Mouse (Mus musculus) fibroblast of lung, adult 2 months (primary cell): ENCODE data around the gene Psmb5.

ENCODE experiments used
- DNase-seq: peaks from one replicate; pipeline ENCODE4 v3.0.0-alpha.2; 2011; ENCODE audit warnings: low read depth

The Psmb5 gene

GRCm38 (mm10) chr14:54617897-54618365 lies at the start of gene Psmb5:
Psmb5 (minus strand) TSS chr14:54618022.
- DNase-seq: peak; percentile 86

DNA sequence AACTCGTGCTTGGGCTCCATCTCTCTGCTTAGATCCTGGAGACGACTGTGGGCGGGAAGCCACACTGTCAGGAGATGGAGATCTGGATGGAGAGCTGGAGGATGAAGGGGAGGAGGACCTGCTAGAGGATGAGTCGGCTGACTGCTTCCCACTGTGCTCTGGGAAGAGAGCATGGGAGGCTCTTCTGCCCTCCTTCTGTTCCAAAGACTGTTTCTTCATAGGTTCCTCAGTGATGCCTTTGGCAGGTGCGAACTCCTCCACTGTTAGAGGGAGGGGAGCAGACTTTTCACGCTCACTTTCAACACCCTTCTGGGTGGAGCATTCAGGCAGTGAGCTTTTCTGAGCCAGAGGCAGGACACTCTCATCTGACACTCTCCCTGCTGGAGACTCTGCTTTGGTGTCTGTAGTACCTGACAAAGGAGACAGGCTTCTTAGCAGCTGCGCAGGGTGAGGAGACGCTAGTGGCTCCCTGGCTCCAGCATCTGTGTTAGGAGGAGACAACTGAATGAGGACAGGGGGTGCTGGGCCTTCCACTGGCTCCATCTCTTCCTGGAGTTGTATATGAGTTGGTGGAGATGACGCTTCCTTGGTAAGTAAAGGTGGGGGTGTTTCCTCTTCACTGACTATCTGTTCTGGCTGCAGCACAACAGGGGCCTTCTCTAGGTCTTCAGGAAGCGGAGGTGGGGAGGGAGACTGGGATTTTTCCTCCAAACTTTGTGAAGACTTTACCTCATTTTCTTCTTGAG lies 46.8 kb upstream of the Psmb5 start:
- no peak for DNase-seq

- no peak for DNase-seq
These were observed 42.2 kb upstream of the Psmb5 start for GRCm38 (mm10) chr14:54660009-54660408.

DNA sequence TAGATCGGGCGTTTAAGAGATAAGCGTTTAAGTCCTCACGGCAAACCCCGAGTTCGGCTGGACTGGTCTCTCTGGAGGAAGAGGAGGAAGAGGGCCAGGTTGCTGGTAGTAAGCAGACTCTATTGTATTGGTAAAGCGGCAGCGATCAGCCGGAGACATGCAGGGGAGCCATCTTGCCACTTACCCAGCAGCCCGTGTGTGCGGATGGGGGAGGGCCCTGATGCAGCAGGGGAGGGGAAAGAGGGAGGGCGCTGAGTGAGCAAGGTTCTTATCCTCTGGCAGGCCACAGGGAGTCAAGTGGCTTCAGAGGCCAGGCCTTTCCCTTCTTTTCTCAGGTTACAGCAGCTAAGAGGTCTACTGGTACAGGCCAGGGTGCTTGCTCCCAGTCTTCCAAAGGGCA lies 35.7 kb upstream of the Psmb5 start:
- DNase-seq: peak; percentile 83

- no peak for DNase-seq
These were observed 35.0 kb upstream of the Psmb5 start for GRCm38 (mm10) chr14:54652787-54653186.

- no peak for DNase-seq
These were observed 33.7 kb upstream of the Psmb5 start for GRCm38 (mm10) chr14:54651556-54651955.

- DNase-seq: peak; percentile 73
These were observed 33.0 kb upstream of the Psmb5 start for GRCm38 (mm10) chr14:54650621-54651454.

DNA sequence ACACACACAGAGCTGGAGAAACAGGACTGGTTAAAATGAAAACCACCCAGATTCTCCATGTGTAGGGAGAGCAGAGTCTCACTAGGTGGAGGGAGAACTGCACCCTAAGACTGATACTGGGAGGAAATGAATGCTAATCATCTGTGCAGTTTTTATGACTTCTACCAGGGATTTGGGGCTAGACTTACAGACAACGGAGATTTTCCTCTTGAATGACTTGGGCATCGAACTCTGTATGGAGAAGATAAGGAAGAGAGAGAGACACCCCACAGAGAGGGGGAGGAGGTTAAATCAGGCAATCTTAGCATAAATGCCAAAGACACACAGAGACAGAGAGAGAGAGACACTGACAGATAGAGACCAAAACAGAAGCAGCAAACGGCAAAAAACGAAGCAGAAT lies 30.1 kb upstream of the Psmb5 start:
- no peak for DNase-seq

DNA sequence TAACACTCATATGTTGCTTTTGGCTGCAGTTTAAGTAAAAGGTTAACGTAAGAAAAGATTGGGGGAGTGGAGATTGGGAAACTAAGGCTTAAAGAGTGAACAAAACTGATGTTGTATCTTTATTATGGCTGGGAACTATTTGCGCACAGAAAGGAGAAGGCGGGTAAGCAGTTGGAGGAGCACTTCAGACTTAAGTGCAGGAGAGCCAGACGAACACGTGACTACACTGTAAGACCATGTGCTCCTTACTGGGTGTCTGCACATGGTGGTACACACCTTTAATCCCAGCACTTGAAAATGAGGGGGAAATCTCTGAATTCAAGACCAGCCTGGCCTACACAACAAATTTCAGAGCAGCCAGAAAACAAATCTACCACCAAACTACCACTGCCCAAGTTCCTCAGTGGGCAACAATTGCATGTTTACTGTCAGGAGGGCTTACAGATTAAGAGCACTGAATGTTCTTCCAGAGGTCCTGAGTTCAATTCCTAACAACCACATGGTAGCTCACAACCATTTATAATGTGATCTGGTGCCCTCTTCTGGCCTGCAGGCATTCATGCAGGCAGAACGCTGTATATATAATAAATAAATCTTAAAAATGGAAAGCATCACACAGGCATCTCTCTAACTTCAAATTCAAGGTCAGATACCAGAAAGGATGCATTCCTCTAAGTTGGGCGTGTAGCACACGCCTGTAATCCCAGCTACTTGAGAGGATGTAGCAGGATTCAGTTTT lies 29.2 kb upstream of the Psmb5 start:
- no peak for DNase-seq

DNA sequence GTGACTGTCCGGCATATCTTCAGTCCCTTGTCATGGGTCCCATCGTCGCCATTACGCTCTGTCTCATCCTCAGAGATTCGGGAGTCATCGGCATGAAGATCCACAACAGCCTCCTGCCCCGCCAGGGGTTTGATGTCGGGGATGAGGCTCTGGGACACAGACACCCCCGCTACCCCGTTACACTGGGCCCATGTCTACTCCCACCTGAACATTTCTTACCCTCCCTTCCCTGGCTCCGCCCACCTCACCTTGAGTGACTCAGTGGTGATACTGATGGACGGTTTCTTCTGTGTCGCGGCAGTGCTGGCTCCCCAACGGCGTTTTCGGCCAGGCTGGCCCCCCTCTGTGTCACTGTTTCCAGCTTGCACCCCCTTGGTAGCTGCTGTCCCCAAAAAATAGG lies 28.6 kb upstream of the Psmb5 start:
- no peak for DNase-seq

- no peak for DNase-seq
These were observed 26.5 kb upstream of the Psmb5 start for GRCm38 (mm10) chr14:54644294-54644693.

DNA sequence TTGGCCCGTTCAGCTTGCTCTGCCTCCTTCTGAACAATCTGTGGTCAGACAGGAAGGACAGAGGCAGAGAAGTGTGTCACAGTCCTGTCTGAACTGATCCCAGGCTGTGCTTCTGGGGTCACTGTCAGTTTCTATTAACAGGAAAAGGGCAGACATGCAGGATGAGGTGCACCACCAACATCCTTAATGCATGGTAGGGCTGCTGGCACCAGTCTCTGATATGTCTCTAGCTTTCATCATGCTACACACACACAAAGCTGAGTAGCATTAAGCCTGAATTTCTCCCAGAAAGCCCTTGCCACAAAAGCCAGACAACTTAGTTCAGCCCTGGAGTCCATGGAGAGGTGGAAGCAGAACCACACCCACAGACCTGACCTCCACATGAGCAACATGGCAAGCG lies 25.2 kb upstream of the Psmb5 start:
- no peak for DNase-seq

GRCm38 (mm10) chr14:54642224-54642944 lies 24.6 kb upstream of the Psmb5 start:
- DNase-seq: no peak

DNA sequence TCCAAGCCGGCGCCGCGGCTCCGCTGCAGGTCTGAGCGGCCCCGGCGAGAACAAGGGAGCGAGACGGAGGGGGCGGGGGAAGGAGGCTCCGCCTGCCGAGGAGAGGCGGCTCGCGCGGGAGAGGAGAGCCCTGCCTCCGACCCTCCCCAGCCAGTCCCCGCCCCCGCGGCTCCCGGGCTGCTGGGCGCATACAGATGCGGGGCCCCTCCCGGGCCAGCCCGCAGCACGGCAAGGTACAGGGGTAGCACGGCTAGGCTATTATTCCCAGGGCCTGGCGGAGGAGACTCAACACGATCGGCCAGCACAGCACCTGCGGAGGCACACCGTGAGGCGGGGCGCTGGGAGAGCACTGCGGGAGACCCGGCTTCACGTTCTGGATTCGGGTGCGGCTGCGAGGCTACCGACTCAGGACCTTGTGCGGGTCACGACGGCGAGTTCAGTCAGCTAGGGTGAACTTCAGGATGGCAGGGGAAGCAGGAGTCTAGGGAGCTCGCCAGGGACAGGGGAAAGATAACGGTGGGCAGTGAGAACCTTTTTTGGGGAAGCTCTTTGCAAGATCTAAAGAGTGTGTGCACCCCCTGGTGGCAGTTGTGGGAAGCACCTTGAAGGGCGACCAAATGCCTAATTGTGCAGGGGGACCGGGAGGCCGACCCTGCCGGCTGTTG lies 23.6 kb upstream of the Psmb5 start, which contains the start of gene Cdh24:
TSS of gene Cdh24 (minus strand) at position 60 of the 665 bp plus-strand sequence.
- peak; percentile 37 for DNase-seq

GRCm38 (mm10) chr14:54640946-54641304 lies 23.1 kb upstream of the Psmb5 start, which contains the start of gene Gm17606:
Gm17606 (plus strand) TSS chr14:54640952.
- no peak for DNase-seq

- DNase-seq: no peak
These were observed 22.3 kb upstream of the Psmb5 start for GRCm38 (mm10) chr14:54640121-54640520.

- DNase-seq: no peak
These were observed 20.4 kb upstream of the Psmb5 start for GRCm38 (mm10) chr14:54638210-54638609.

DNA sequence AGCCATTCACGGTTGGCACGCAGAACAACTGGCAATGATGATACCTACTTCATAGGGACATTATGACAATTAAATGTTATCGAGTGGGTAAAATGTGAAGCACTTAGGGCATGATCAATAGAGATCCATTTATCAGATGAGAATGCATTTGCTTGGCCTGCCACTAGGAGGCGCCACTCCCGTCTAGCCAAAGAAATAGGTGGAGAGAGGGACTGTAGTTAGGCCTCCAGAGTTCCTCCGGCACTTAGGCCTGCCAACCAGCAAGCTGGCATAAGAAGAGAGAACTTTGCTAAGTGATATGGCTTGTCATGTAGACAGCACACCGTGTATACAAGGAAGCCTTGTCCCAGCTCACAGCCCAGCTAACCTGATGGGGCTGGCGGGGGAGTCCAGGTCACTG lies 19.1 kb upstream of the Psmb5 start:
- DNase-seq: no peak

DNA sequence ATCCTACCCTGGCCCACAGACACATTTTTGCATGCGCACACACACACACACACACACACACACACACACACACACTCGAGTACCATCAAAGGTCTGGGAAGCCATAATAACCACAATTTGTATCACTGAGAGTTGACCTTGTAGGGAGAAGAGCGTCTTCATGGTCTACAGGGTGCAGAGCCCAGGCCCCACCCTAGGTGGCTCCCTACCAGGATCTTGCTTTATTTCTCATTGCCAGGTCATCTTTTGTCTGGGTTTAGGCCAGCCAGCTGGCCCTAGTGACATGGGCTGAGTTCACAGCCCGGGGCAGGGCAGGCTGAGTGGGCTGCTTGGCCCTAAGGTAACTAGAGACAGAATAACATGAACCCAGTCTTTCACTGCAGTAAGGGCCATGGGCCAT lies 16.4 kb upstream of the Psmb5 start:
- no peak for DNase-seq

- DNase-seq: no peak
These were observed 14.4 kb upstream of the Psmb5 start for GRCm38 (mm10) chr14:54632252-54632651.

- DNase-seq: no peak
These were observed 13.4 kb upstream of the Psmb5 start for GRCm38 (mm10) chr14:54631240-54631599.
